Mouse (Mus musculus) embryo, embryonic 11.5 days (tissue): ENCODE measurements around the gene Cx3cr1.

Source experiments
- DNase-seq: peaks from one replicate; pipeline ENCODE4 v3.0.0-alpha.2; 2012; ENCODE audit warnings: low read depth, low spot score

Gene Cx3cr1

GRCm38 (mm10) chr9:119999636-120000035 lies 70.0 kb downstream of the Cx3cr1 start:
- no peak for DNase-seq

DNA sequence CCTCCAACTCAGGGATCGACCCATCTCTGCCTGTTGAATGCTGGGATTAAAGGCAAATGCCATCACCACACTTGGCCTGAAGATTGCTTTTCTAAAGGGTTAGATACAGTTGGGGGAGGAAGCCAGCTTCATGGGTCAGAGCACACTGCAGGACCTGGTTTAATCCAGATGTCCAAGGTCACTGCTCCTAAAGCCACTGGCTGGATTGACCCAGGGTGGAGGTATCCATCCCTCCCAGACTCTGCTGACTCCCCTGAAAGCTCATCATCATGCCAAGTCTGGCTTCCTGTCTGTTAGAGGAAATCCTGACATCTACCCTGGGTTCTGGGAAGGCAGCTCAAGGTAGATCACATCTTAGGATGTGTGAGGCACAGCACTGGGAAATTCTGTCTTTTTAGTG lies 70.9 kb downstream of the Cx3cr1 start:
- DNase-seq, result no peak

DNA sequence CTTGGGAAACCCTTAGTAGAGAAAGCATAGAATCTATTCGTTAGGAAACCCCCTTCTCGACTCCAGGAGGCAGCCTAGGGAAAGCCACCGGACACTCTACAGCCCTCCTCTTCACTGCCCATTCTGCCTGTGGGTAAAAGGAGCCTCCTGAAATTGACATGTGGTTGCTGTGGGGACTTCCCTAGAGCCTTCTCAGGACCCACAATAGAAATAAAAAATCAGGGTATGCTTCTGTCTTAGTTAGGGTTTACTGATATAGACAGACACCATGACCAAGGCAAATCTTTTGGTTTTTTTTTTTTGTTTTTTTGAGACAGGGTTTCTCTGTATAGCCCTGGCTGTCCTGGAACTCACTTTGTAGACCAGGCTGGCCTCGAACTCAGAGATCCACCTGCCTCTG lies 73.6 kb downstream of the Cx3cr1 start:
- DNase-seq, result no peak

DNA sequence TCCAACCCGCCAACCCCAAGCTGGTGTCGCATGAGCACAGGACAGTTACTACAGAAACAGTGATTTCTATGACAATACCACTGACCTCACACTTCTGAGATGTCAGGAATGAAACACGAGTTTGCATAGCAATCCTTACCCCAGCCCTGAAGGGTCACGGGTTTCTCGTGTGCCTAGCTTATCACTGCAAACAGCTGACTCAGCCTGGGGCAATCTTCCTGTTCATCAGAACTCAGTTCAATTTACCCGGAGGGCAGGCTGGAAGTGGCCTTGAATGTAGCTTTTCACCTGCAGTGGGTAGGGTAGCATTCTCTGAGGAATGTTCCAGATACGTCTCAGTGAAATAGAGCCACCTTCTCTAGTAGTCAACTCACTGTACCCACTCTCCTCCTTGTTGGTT lies 75.5 kb downstream of the Cx3cr1 start:
- DNase-seq, result no peak

DNA sequence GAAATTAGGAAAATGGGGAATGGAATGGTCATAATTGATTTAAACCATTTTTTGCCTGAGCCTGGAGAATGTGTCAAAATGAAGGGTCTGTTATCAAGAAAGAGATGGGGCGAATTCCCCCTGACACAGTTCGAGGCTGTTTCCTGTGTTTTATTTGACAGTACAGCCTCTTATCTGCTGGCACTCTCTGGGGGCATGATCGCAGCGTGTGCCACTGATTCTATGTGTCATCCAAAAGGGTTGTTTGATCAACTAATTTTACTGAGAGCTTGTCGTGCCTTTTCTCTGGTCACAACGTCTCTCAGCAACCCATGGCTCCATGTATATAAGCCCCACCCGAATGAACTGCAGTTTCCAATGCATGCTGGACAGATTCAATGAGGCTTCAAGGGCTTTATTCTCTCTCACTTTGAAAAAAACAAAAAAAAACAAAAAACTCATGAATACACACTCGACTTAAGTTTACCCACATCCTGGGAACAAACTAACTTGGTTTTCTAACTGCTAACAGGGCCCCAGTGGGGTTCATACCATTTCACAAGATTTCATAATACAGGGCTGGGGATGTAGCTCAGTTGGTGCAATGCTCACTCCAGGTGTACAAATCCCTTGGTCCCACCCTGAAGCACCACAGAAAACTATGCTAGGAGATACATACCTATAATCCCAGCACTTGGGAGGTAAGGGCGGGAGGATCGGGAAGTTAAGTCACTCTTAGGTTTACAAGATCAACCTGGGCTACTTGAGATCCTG lies 76.4 kb downstream of the Cx3cr1 start:
- no peak for DNase-seq

- no peak for DNase-seq
These were observed 78.4 kb downstream of the Cx3cr1 start for GRCm38 (mm10) chr9:119991310-119991709.

- no peak for DNase-seq
These were observed 81.4 kb downstream of the Cx3cr1 start for GRCm38 (mm10) chr9:119988304-119988703.

GRCm38 (mm10) chr9:119985881-119986574 lies 83.7 kb downstream of the Cx3cr1 start:
- no peak for DNase-seq

DNA sequence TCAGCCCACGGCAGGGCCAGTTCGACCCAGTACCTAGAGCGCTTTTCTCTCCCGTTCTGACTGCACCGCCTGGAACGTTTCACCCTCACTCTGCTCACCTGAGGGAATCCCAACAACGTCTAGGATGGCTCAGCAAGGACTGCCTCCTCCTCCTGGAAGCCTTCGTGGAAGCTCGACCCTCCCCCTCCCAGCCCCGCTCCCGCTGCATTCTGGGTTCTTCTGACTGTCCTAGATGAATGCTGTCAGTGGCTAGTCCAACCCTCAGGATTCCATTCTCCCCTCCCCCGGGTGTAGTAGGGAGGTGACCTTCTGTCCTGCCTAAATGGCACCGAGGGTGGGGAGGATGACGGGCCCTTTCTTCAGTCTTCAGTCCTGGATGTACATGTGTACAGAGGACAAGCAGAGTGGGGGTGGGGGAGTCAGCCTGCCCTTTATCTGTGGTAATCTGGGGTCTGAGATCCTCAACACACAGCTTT lies 85.1 kb downstream of the Cx3cr1 start, which contains the start of gene Csrnp1:
Gene Csrnp1 (minus strand): TSS at position 123 of the 476 bp plus-strand sequence.
- DNase-seq, result no peak

DNA sequence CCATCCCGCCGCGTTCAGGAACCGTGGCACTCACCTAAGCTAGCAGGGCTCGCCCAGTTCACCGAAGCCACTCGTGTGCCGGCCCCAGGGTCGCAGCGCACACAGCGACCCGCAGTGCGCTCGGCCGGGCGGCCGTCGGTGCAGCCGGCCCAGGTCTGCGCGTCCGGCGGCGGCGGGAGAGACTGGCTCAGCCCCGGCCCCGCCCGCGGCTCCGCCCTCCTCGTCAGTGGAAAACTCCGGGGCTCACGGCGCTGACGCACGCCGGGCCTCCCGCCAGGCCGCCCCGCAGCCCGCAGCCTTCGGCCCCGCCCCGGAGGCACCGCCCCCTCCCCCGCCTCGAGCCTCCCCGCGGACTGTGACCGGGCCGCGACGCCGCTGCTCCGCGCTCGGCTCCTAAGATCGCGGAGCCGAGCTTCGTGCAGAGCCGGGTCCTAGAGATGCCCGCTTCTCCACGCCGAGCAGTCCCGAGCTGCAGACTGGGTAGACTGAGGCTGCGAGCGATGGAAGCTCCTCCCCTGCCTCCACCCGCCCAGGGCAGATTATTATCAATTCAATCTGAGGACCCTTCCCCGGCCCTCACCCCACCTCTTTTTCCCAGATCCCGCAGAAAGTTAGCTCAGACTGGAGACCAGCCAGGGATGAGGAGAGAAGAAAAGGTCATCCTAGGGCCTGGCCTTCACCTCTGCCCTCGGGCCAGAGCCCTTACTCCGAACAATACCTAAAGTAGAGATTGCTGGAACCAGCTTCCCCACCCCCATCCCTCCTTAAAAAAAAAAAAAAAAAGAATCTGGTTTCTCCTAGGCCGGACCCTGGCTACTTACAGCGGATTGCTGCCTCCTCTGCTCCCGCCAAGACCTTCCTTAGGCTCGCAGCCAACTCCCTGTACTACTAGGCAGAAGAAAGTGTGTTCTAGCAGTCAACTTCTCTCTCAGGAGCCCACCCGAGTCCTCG lies 85.8 kb downstream of the Cx3cr1 start:
- peak; percentile 63 for DNase-seq

DNA sequence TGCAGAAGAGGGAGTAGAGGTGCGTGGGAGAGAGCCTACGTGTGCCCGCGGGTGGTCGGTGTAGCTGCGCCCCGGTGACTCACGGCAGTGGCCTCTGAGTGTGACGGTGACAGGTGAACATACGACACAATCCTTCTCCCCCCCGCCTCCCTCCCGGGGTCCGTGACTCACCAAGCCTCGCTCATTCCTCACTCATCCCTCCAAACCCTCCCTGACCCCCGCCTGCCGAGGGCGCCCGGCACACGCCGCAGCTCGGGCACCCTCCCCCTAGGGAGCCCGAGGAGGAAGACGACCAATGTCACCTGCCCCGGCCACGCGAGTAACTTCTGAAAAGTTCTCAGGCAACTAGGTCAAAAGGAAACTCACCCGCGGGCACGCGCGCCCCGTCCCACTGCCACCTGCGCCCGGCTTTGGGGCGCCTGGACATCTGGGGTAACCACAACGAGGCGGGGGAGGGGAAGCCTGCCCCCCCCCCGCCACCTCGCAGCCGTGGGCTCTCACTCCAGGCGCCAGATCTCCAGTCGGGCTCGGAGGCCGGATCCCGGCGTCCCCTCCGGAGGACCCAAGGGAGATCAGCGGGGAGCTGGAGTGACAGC lies 86.6 kb downstream of the Cx3cr1 start:
- DNase-seq, result no peak

DNA sequence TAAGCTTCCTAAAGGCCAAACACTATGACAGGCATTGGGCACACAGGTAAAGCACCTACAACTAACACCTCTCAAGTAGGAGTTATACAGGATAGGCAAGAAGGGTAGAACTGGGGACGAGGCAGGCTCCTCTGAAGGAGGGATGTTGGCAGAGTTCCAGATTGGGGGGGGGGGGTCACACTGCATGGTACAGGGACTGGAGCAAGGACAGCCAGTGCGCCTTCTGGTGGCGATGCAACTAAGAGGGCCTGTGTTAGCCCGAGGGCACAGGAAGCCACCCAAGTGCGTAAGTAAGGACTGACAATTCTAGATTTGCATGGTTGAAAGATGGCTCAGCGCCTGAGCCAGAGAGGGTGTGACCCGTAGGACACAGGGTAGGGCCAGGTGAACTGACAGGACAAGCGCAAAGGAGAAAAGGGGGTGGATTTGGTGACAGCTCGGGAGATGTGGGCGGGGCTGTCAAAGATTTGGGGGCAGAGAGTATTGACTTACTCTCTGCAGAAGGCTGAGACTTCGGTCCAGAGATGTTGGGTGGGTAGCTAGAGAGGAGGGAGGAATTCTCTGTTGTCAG lies 87.4 kb downstream of the Cx3cr1 start:
- no peak for DNase-seq

GRCm38 (mm10) chr9:119981183-119982179 lies 88.2 kb downstream of the Cx3cr1 start:
- DNase-seq, result peak; percentile 67

DNA sequence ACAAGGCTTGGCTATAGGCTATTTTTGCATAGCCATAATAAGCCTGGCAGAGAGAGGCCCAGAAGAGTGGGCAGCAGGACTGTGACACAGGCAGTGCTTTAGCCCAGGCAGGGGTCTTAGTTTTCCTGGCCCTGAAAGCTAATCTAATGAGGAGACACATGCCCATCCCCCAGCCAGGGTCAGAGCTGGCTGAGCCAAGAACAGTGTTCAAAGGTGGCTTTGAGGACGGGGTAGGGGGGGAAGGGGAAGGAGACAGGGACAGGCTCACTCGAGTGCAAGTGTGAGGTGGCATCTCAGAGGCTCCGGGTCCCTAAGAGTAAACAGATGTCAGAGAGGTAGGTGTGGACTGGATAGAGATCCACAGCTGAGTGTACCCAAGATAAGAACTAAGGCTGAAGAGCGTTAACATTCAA lies 88.9 kb downstream of the Cx3cr1 start:
- DNase-seq, result no peak

DNA sequence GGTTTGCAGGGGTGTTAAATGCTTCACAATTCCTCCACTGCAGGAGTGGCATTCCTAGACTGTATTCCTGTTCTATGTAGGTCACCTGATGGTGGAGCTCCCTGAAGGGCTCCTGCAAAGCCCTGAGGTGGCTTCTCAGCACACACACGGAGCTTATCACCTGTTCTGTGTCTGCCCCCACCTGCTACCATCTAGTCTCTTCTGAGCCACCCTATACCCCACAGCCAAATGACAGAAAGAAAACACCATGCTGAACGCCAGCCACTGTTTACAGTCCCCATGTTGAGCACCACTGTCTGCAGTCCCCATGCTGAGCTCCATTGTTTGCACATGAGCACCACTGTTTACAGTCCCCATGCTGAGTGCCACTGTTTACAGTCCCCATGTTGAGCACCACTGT lies 89.9 kb downstream of the Cx3cr1 start:
- no peak for DNase-seq

DNA sequence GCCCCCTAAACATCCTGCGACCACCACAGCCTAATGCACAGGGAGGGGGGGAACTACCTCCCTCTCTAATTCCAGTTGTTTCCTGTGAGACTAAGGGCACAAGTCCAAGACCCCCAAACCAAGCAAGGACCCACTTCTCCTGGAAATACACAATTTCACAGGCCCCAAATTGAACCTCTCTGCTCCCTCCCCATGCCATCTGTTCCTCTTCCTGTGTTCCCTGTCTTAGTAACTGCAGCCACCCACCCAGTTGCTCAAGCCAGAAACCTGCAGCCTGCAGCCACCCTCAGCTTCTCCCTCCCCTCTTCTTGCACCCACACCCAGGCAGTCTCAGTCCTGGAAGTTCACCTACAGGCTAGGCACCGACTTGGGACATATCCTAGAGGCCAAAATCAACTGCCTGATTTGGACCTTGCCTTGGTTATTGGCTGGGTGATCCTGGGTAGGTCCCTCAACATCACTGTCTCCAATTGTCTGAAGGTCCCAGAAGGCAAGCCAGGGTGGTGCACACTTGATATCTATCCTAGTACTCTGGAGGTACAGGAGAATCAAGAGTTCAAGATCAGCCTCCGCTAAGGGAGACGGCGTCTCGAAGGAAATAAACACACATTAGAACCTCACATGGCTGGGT lies 90.8 kb downstream of the Cx3cr1 start:
- DNase-seq, result no peak

GRCm38 (mm10) chr9:119978151-119978810 lies 91.4 kb downstream of the Cx3cr1 start:
- DNase-seq, result no peak

GRCm38 (mm10) chr9:119977557-119978060 lies 92.1 kb downstream of the Cx3cr1 start:
- DNase-seq, result no peak
